Mouse (Mus musculus) embryonic fibroblast, embryonic 13.5 days (primary cell): Measurements from ENCODE around the gene Foxp1. TPM values are rescaled to one million over a fixed set of nuclear protein-coding genes. Genes with fewer than 3 reads are reported as not detected.

ENCODE experiments used
- H3K27ac ChIP-seq: 2 replicates; pipeline ENCODE4 v1.5.1; 2012; ENCODE audit warnings: low read length, control low read depth, inconsistent platforms; ENCODE audit not compliant: insufficient read depth
- H3K4me1 ChIP-seq: 2 replicates; pipeline ENCODE4 v1.6.1; 2011; ENCODE audit warnings: low read length; ENCODE audit not compliant: control insufficient read depth, insufficient read depth
- H3K4me3 ChIP-seq: 2 replicates; pipeline ENCODE4 v1.5.1; 2011; ENCODE audit warnings: mild to moderate bottlenecking, control low read depth, low read length; ENCODE audit not compliant: insufficient read depth
- CTCF ChIP-seq: IDR thresholded peaks from 2 replicates; pipeline ENCODE4 v1.5.1; 2011; ENCODE audit warnings: mild to moderate bottlenecking, control low read depth, low read length, moderate library complexity, borderline replicate concordance; ENCODE audit not compliant: insufficient read depth
- POLR2A ChIP-seq: IDR thresholded peaks from 2 replicates; pipeline ENCODE4 v1.6.1; 2011; ENCODE audit warnings: low read depth, mild to moderate bottlenecking, control low read depth, low read length, moderate library complexity
- polyA plus RNA-seq: library from polyadenylated mRNA; stranded (reverse); fragments of >200 nt; gene quantifications from 2 replicates; pipeline ENCODE4 v1.2.4, GENCODE M21; 2011; ENCODE audit warnings: low read depth; ENCODE audit not compliant: missing spikeins, insufficient read length

Gene Foxp1
- polyA plus RNA-seq, 1 experiment = 137 TPM

DNA sequence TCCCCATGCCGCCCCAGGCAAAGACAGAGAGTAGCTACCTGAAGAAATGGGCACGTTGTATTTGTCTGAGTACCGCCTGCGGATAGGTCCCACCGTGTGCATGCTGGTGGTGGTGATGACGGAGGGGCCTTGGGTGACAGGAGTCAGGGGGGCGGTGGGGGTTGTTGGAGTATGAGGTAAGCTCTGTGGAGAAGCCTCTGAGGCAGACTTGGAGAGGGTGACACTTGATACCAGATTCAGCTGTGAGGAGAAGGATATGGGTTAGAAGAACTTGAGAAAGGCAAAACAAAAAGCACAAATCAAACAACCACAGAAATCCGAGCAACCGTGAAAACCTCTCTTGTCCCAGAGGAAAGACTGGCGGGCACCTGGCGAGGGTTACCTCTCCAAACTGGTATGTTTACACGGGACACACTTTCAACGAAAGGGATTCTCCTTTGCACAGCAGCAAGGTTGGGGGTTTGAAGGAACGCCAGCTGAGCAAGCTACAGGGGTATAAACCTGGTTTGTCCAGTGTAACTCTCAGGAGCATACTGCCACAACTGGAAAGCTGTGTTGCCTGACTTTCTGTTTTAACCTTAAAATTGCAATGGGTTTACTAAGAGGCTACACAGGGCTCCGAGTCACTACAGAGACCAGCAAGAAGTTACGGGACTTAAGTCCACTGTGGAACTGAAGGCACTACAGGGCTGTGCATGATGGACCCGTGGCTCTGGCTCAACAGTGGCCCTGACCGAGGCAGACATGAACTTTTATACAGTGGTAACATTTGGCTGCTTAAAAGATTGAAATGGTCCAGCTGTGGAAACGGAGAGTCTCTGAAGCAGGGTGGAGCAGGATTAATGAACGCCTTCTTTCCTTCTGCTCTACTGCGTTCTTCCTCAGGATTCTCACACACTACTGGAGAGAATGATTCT is 576.8 kb downstream of the Foxp1 start:
- no peak for TF ChIP-seq CTCF
- peaks cover 9% of the 10 kb centered on the region for H3K4me1 ChIP-seq
- H3K27ac ChIP-seq = no peak overlapping the region
- no peak overlapping the region for H3K4me3 ChIP-seq

DNA sequence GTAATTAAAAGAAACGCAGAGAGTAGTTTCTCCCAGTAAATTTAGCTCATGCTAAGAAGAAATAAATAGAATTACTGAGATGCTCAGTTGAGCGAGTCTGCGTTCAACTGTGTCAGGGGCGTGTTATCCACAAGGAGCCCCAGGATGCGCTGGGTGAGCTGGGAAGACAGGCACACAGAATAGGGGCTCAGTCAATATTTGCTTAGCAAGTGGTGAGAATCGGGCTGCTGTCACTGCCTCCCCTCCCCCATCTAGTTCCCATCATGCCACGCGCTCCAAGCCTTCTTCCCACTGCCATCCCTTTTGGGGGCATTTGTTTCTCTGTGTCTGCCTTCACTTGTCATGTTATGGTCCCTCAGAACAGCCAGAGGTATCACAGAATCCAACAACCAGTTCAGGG is 584.2 kb downstream of the Foxp1 start:
- Histone ChIP-seq H3K27ac (no peak overlapping the region), H3K4me1 (no peaks in the 10 kb centered on the region), H3K4me3 (no peak overlapping the region)
- TF ChIP-seq POLR2A (no peak), CTCF (no peak)

DNA sequence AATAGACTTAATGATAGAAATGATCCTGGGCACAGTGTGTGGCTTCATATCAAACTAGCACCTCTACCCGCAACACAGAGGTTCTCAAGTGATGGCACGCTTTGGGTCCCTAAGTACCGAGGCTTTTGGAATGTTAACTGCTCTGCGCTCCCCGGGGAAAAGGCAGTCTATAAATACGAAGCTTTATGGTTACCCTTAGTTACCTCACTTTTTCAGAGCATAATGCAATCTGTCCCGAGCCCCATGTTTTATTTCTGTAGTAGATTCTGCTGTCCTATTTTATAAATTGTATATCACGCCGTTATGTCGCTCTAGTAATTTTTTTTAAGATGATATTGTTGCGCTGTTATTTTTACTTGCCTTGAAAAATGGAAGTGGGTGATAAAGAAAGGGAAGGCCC is 585.0 kb downstream of the Foxp1 start:
- H3K4me1 ChIP-seq = no peaks in the 10 kb centered on the region
- no peak overlapping the region for H3K4me3 ChIP-seq
- TF ChIP-seq POLR2A (no peak), CTCF (no peak)
- H3K27ac ChIP-seq = no peak overlapping the region

DNA sequence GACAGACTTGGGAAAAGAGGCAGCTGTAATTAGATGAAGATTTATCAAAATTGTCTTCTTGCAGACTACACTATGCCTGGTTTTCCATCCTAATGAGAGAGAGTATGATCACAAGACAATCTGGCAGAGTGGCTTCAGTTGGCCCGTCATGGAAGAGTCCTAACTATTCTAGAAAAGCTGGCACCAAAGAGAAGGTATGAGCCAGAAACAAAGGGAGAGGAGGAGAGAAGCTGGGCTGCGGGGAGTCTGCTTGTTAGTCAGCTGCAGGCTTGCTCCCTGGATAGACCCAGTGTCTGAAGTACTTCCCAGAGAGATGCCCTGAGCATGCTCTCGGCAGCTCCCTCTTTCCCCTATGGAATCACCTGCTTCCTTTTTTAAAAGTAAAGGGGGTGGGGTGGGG is 586.1 kb downstream of the Foxp1 start:
- no peak for TF ChIP-seq CTCF
- no peak for TF ChIP-seq POLR2A
- H3K4me1 ChIP-seq = no peaks in the 10 kb centered on the region

DNA sequence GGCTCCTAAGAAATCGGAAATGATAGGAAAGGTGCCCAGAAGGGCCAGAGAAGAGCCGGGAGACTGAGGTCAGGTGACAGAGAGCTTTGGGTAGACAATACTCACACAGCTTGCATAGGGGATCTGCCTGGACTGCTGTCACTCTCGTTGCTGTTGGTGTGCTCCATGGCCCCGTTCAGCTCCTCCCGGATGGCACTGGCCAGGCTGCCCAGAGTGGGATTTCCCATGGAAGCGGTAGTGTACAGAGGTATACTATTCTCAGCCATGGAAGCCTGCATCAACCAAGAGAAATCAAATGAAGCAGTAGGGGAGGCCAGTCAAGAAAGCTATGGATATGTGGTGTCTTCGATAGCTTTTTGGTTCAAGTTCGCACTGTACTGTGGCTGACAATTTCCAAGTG is 587.4 kb downstream of the Foxp1 start:
- no peak overlapping the region for H3K4me3 ChIP-seq
- no peaks in the 10 kb centered on the region for H3K4me1 ChIP-seq
- no peak overlapping the region for H3K27ac ChIP-seq
- TF ChIP-seq CTCF = no peak
- no peak for TF ChIP-seq POLR2A

More for the DNA sequence above, 586.1 kb downstream of the Foxp1 start:
- no peak overlapping the region for H3K4me3 ChIP-seq
- no peak overlapping the region for H3K27ac ChIP-seq

DNA sequence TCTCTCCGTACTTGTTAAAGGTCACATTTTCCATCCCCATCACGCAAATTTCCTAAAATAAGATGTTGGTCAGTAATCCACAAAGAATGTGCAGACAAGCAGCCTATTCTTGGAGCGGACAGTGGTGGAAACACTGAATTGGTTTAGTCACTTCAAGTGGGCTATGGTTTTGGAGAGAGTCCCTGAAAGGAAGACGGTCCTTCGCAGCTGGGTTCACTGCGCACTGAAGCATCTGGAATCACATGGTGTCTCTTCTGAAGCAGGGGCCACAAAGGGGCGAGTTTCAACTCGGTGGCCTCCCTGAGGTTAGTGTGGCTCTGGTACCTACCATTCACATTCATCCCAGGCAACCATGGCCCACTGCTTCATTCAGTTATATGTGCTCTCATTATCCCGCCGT is 588.1 kb downstream of the Foxp1 start:
- Histone ChIP-seq H3K4me3 (no peak overlapping the region), H3K27ac (no peak overlapping the region), H3K4me1 (no peaks in the 10 kb centered on the region)
- TF ChIP-seq CTCF (no peak), POLR2A (no peak)

DNA sequence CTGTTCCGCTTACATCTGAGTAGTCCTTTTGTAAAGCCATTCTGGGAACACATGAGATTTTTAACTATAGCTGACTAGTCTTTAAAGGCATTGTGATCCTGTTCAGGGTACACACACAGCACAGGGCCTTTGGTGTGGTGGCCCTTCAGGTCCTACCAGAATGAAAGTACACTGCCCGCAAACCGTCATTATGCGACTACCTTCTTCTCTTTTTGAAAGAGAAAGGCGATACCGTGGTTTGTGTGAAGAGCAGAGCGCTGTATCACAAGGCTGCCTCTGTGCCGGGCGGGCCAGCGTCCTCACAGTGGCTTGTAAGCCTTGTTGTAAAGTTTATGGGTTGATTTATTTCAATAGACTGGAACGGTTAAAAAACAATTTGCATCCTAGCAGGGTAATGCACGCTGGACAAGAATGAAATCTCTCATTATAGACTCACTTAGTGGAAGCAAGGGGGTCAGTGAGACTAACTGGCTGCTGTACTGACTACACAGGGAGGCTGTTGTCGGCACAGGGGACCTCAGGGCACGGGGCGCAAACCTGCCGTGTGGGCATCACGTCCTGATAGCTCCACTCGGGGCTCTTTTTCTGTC is 589.3 kb downstream of the Foxp1 start:
- H3K4me3 ChIP-seq = no peak overlapping the region
- no peak overlapping the region for H3K27ac ChIP-seq
- H3K4me1 ChIP-seq = no peaks in the 10 kb centered on the region
- TF ChIP-seq POLR2A (no peak), CTCF (no peak)

DNA sequence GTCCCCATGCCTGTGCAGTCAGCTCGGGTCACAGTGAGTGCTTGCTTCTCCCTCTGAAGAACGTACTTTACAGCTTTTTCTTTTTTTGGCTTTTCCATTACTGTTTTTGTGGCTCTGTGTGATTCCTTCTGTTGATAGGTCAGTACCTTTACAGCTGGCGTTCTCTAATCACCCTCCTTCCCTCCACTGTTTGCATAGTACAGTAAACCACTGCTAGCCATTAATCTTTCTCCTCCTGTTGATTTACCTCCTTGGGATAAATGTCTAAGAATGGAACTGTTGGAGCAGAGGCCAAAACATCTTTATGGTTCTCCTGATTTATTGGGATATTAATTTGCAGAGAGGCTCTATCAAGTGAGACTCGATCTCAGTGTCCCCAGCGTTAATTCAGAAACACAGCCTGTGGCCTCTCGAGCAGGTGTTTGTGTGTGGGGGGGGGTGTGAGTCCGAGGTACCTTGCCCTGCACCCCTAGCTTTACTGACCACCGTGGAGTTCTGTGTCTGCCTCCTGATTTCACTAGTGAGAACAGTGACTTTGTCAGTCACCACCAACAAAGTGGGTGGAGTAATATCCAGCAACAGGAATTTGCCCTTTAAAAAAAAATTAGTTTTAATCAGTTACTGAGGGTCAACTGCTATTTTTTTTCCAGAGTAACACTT is 590.5 kb downstream of the Foxp1 start:
- no peaks in the 10 kb centered on the region for H3K4me1 ChIP-seq
- H3K27ac ChIP-seq = no peak overlapping the region
- TF ChIP-seq CTCF (no peak), POLR2A (no peak)
- H3K4me3 ChIP-seq = no peak overlapping the region

DNA sequence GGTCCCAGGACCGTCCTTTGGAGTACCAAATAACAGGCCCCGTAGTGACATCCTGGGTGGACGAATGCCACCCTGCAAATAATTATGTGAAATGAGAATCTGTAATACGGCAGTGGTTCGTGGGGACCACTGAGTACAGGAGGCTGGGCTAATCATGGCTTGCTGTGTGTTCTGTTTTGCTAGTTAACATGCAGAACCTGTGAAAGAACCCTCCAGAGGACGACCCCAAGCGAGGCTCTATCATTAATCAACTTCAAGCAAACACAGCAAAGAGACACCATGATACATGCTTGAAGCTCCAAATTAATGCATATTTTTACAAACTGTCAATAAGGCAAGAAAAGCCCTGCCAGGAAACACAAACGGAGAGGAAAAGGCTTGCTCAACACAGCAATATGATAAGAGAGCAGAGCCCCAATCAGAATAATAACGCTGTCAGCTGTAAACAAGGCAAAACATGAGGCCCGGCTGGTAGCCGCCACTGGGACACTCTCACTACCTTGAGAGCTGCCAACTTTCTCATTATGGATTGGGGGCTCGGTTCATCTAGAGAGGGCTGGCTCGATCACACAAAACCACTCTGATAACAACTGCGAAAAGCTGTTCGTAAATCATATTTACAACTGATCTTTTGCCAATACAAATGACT is 591.7 kb downstream of the Foxp1 start:
- H3K4me1 ChIP-seq = no peaks in the 10 kb centered on the region
- H3K27ac ChIP-seq = no peak overlapping the region
- TF ChIP-seq CTCF = no peak
- no peak for TF ChIP-seq POLR2A

More for the DNA sequence above, 591.7 kb downstream of the Foxp1 start:
- H3K4me3 ChIP-seq = no peak overlapping the region
